Mouse (Mus musculus) layer of hippocampus, postnatal 10 days (tissue): ENCODE measurements at regions not wholly inside any gene's neighbourhood (a gene's known extent, or its start where the extent isn't known, plus 50 kb on each side); places are given as distances from the start of the nearest gene placed in this dataset.

Source experiments
- DNase-seq, 2 experiments: peaks; one replicate each; pipeline ENCODE4 v3.0.0; 2021; ENCODE audit warnings: low spot score in 2 of 2

GRCm38 (mm10) chr2:28287210-28287860 lies 94.5 kb downstream of the Olfm1 start:
- no peak for DNase-seq

- DNase-seq, result no peak
Observed at GRCm38 (mm10) chr2:28289339-28289738, 96.5 kb downstream of the Olfm1 start.

- DNase-seq, result no peak
Observed at GRCm38 (mm10) chr2:28289860-28290471, 97.2 kb downstream of the Olfm1 start.

GRCm38 (mm10) chr2:28294509-28294908 lies 101.7 kb downstream of the Olfm1 start:
- DNase-seq, result no peak

GRCm38 (mm10) chr2:28296183-28296582 lies 103.4 kb downstream of the Olfm1 start:
- DNase-seq, result peak; percentile 45 to 48

GRCm38 (mm10) chr2:28298738-28299137 lies 105.9 kb downstream of the Olfm1 start:
- no peak for DNase-seq

GRCm38 (mm10) chr2:28299346-28299745 lies 106.6 kb downstream of the Olfm1 start:
- no peak for DNase-seq

- DNase-seq, result no peak
Observed at GRCm38 (mm10) chr2:28301313-28301712, 108.5 kb downstream of the Olfm1 start.

GRCm38 (mm10) chr2:28303936-28304335 lies 111.1 kb downstream of the Olfm1 start:
- DNase-seq, result no peak

GRCm38 (mm10) chr2:28304712-28305111 lies 111.9 kb downstream of the Olfm1 start:
- DNase-seq, result peak; percentile 48 to 62

- DNase-seq, result peak; percentile 21 to 37
Observed at GRCm38 (mm10) chr2:28309122-28309521, 116.3 kb downstream of the Olfm1 start.

GRCm38 (mm10) chr2:28312212-28312611 lies 119.4 kb downstream of the Olfm1 start:
- DNase-seq, result no peak

- no peak for DNase-seq
Observed at GRCm38 (mm10) chr2:28325502-28325901, 121.1 kb upstream of the Ppp1r26 start.

- DNase-seq, result peak in 1 of 2 experiments; percentile 45
Observed at GRCm38 (mm10) chr2:28326056-28326455, 120.5 kb upstream of the Ppp1r26 start.

- no peak for DNase-seq
Observed at GRCm38 (mm10) chr2:28326682-28327081, 119.9 kb upstream of the Ppp1r26 start.

- no peak for DNase-seq
Observed at GRCm38 (mm10) chr2:28329130-28329529, 117.5 kb upstream of the Ppp1r26 start.

GRCm38 (mm10) chr2:28335141-28335789 lies 111.3 kb upstream of the Ppp1r26 start:
- peak; percentile 27 to 28 for DNase-seq

GRCm38 (mm10) chr2:28335810-28336209 lies 110.8 kb upstream of the Ppp1r26 start:
- no peak for DNase-seq

GRCm38 (mm10) chr2:28336349-28337309 lies 110.0 kb upstream of the Ppp1r26 start:
- DNase-seq, result peak in 1 of 2 experiments; percentile 26

- DNase-seq, result no peak
Observed at GRCm38 (mm10) chr2:28337561-28337960, 109.0 kb upstream of the Ppp1r26 start.

GRCm38 (mm10) chr2:28341304-28341703 lies 105.3 kb upstream of the Ppp1r26 start:
- no peak for DNase-seq
